Mouse (Mus musculus) testis, adult 2 months (tissue): ENCODE measurements around the gene Slc22a20. TPM values are rescaled to one million over a fixed set of nuclear protein-coding genes. Genes with fewer than 3 reads are reported as not detected.

Experiments
- H3K27ac ChIP-seq: fragments of 200-500 bp; 2 replicates; pipeline ENCODE4 v1.5.1; 2012; ENCODE audit warnings: low read depth, low read length; ENCODE audit not compliant: control insufficient read depth, insufficient read depth
- H3K27me3 ChIP-seq: fragments of 200-500 bp; 2 replicates; pipeline ENCODE4 v1.6.1; 2012; ENCODE audit warnings: mild to moderate bottlenecking, low read length, moderate library complexity; ENCODE audit not compliant: control insufficient read depth, insufficient read depth
- H3K36me3 ChIP-seq: fragments of 200-500 bp; 2 replicates; pipeline ENCODE4 v1.6.1; 2012; ENCODE audit warnings: mild to moderate bottlenecking, low read length; ENCODE audit not compliant: control insufficient read depth, insufficient read depth
- H3K4me1 ChIP-seq: fragments of 200-500 bp; 2 replicates; pipeline ENCODE4 v1.6.1; 2012; ENCODE audit warnings: low read length; ENCODE audit not compliant: control insufficient read depth, insufficient read depth
- H3K4me3 ChIP-seq: fragments of 200-500 bp; 2 replicates; pipeline ENCODE4 v1.5.1; 2012; ENCODE audit warnings: low read depth, mild to moderate bottlenecking, low read length, moderate library complexity, mixed read lengths; ENCODE audit not compliant: control insufficient read depth
- CTCF ChIP-seq: fragments of 200-500 bp; IDR thresholded peaks from 2 replicates; pipeline ENCODE4 v1.5.1; 2012; ENCODE audit warnings: low read depth, mild to moderate bottlenecking, inconsistent platforms, low read length, moderate library complexity; ENCODE audit not compliant: control insufficient read depth, insufficient read depth, insufficient replicate concordance
- POLR2A ChIP-seq: fragments of 200-500 bp; IDR thresholded peaks from 2 replicates; pipeline ENCODE4 v1.6.1; 2012; ENCODE audit warnings: low read depth, mild to moderate bottlenecking, inconsistent platforms, low read length, moderate library complexity; ENCODE audit not compliant: control insufficient read depth
- polyA plus RNA-seq: library from polyadenylated mRNA; depleted of rRNA; stranded (reverse); fragments of >200 nt; gene quantifications from 2 replicates; pipeline ENCODE4 v1.2.3, GENCODE M21; 2012

Gene Slc22a20
- polyA plus RNA-seq, 1 experiment: 0.06 TPM

DNA sequence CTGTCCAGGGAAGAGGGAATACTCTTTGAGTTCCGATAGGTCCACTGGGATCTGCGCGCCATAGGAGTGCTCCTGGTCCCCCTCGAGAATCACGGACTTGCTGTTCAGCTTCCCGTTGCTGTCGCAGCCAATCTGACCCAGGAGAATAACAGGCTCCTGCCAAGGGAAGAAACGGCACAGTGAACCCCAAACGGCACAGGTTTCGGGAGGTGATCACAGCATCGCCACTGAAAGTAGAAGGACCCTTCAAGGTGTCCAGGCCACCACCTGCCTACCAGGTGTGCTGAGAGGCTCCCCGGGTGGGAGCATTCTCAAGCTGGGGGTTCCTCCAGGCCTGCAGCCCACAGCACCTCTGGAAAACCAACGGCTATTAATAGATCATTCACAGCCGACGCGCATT, 34.3 kb downstream of the Slc22a20 start:
- H3K4me3 ChIP-seq: no peak overlapping the region
- H3K36me3 ChIP-seq: peaks cover 9% of the 10 kb centered on the region
- H3K4me1 ChIP-seq: no peaks in the 10 kb centered on the region
- TF ChIP-seq CTCF (no peak), POLR2A (no peak)
- no peaks in the 10 kb centered on the region for H3K27me3 ChIP-seq
- no peak overlapping the region for H3K27ac ChIP-seq

- Histone ChIP-seq H3K27ac (no peak overlapping the region), H3K4me3 (no peak overlapping the region), H3K27me3 (no peaks in the 10 kb centered on the region), H3K4me1 (peaks cover 2% of the 10 kb centered on the region; the same call in 1 of the 2 replicates), H3K36me3 (peaks cover 7% of the 10 kb centered on the region)
- no peak for TF ChIP-seq POLR2A
- TF ChIP-seq CTCF: no peak
Measured at GRCm38 (mm10) chr19:5950218-5950617, 35.7 kb downstream of the Slc22a20 start.

DNA sequence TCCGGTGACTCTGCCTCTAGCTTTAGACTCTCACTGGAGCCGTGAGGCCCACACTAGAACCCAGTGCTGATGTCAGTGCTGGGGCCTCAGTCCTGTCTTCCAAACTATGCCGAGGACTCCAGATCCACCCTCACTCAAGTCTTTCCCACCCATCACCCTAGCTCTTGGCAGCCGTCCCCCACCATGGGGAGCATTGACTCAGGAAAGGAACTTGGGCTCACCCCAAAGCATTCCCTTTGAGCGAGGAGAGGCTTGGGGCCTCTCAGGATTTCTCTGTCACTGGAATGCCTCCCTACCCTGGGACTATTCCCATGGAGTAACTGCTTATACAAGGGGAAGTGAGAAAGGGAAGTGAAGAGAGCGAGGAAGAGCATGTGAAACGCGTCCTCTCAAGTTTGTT, 40.1 kb downstream of the Slc22a20 start:
- Histone ChIP-seq H3K27ac (no peak overlapping the region), H3K4me1 (peaks cover 2% of the 10 kb centered on the region; the same call in 1 of the 2 replicates), H3K36me3 (peaks cover under 1% of the 10 kb centered on the region), H3K27me3 (no peaks in the 10 kb centered on the region), H3K4me3 (no peak overlapping the region)
- no peak for TF ChIP-seq CTCF
- no peak for TF ChIP-seq POLR2A

DNA sequence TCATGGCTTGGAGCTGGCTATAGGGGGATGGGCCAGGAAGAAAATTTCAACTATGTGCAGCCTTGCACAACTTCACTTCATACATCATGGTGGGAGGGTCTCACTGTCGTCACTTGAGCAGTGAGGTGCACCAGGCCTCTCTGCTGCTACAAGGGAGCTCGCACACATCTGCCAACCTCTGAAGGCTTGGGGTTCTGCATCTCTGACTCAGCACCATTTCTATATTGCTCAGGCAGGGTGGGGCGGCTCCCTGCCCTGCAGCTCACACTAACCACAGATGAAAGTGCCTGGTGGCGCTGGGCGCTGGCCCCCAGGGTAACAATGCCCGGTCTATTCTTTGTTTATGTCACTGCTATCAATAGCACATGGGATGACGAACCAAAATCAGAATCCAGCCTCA, 40.9 kb downstream of the Slc22a20 start:
- Histone ChIP-seq H3K4me1 (peaks cover 2% of the 10 kb centered on the region; the same call in 1 of the 2 replicates), H3K27ac (no peak overlapping the region), H3K27me3 (no peaks in the 10 kb centered on the region), H3K36me3 (no peaks in the 10 kb centered on the region; the same call in none of the 2 replicates), H3K4me3 (no peak overlapping the region)
- TF ChIP-seq POLR2A: no peak
- TF ChIP-seq CTCF: no peak

- H3K27ac ChIP-seq: no peak overlapping the region
- H3K36me3 ChIP-seq: no peaks in the 10 kb centered on the region; the same call in none of the 2 replicates
- no peaks in the 10 kb centered on the region for H3K27me3 ChIP-seq
- peaks cover 4% of the 10 kb centered on the region; the same call in 1 of the 2 replicates for H3K4me1 ChIP-seq
- TF ChIP-seq POLR2A (no peak), CTCF (no peak)
- no peak overlapping the region for H3K4me3 ChIP-seq
Measured at GRCm38 (mm10) chr19:5944145-5944544, 41.8 kb downstream of the Slc22a20 start.

- H3K4me1 ChIP-seq: peaks cover 4% of the 10 kb centered on the region; the same call in 1 of the 2 replicates
Measured at GRCm38 (mm10) chr19:5943404-5943803, 42.5 kb downstream of the Slc22a20 start.

GRCm38 (mm10) chr19:5942581-5942980, 43.4 kb downstream of the Slc22a20 start:
- no peaks in the 10 kb centered on the region for H3K27me3 ChIP-seq
- H3K36me3 ChIP-seq: no peaks in the 10 kb centered on the region; the same call in none of the 2 replicates
- TF ChIP-seq POLR2A: no peak
- H3K27ac ChIP-seq: no peak overlapping the region
- no peak overlapping the region for H3K4me3 ChIP-seq
- H3K4me1 ChIP-seq: peaks cover 10% of the 10 kb centered on the region

More at GRCm38 (mm10) chr19:5943404-5943803, 42.5 kb downstream of the Slc22a20 start:
- Histone ChIP-seq H3K27ac (no peak overlapping the region), H3K4me3 (no peak overlapping the region), H3K27me3 (no peaks in the 10 kb centered on the region), H3K36me3 (no peaks in the 10 kb centered on the region; the same call in none of the 2 replicates)
- TF ChIP-seq POLR2A (no peak), CTCF (no peak)

- no peak for TF ChIP-seq POLR2A
- TF ChIP-seq CTCF: no peak
- Histone ChIP-seq H3K27ac (peak overlapping the region; percentile 27), H3K27me3 (no peaks in the 10 kb centered on the region), H3K4me3 (no peak overlapping the region), H3K36me3 (no peaks in the 10 kb centered on the region; the same call in 1 of the 2 replicates), H3K4me1 (peaks cover 14% of the 10 kb centered on the region)
Measured at GRCm38 (mm10) chr19:5940656-5941055, 45.3 kb downstream of the Slc22a20 start.
